Mouse (Mus musculus): ENCODE results near the gene Gpn1. TPM values are rescaled to one million over a fixed set of nuclear protein-coding genes. Genes with fewer than 3 reads are reported as not detected.
"Not testable (repeated sequence)": the region's sequence is repeated elsewhere in the genome, so short reads cannot be mapped to it uniquely, and the experiment has no call there.

Gene Gpn1
- total RNA-seq (2021), result 10 to 100 TPM; 29.7 to 30.4 TPM
- long read RNA-seq, experiment 1, transcript Gpn1-201 (14 exons, 3,144 nt), result major isoform, 56 of 77 reads
- long read RNA-seq, experiment 1, partial matches to known transcripts, result 2 of 77 reads
- long read RNA-seq, experiment 1, other reads (novel, unspliced or antisense), result 19 of 77 reads
- long read RNA-seq, experiment 2, transcript Gpn1-201 (14 exons, 3,144 nt), result major isoform, 77 of 106 reads
- long read RNA-seq, experiment 2, partial matches to known transcripts, result 1 of 106 reads
- long read RNA-seq, experiment 2, other reads (novel, unspliced or antisense), result 28 of 106 reads

DNA sequence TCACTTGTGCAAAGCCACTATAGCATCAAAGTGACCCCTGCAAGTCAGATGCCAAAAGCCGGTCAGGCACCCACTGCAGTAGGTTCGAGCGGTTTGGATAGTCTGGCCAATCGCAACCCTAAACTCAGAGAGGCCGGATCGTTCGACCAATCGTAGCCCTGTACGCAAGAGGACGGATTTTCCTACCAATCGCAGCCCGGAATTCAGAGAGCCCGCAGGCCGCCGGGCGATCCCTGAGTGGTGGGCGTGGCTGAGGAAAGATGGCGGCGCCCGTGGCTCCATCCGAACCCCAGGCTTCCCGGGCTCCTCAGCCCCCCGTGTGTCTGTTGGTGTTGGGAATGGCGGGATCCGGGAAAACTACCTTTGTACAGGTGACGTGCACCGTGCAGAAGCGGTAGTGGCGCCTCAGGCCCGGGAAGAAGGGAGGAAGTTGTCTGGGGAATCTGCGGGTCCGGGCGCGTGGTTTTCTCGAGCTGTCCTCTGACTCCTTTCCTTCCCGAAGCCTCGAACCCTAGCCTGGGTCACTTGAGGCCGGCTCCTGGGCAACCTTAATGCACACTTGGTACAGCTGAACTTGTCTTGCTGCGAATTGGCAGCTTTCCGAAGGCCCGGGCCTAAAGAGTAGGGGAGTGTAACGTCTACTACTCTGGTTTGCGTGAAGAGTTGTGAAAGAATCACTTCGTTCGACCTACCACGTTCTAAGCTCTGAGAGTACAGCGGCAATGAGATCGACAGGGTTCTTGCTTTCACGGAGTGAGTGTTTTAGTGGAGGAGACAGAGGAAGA, at the start of gene Gpn1:
TSS of gene Gpn1 (plus strand) at position 229 of the 785 bp plus-strand sequence.
- peak; percentile 85 to 94 for DNase-seq (ENCODE audit: low spot score in 2 of 2)

GRCm38 (mm10) chr5:31451336-31451735, 43.2 kb upstream of the Gpn1 start:
- DNase-seq (ENCODE audit: low spot score in 2 of 2), result no peak

GRCm38 (mm10) chr5:31451878-31452561, 42.5 kb upstream of the Gpn1 start, which contains the start of gene Zfp512:
Gene Zfp512 (plus strand): TSS chr5:31452431.
- DNase-seq (ENCODE audit: low spot score in 2 of 2), result peak; percentile 85 to 94

GRCm38 (mm10) chr5:31452562-31452878, 42.0 kb upstream of the Gpn1 start:
- DNase-seq (ENCODE audit: low spot score in 2 of 2), result no peak

- DNase-seq (ENCODE audit: low spot score in 2 of 2), result no peak
These were observed 41.6 kb upstream of the Gpn1 start for GRCm38 (mm10) chr5:31452886-31453410.

GRCm38 (mm10) chr5:31467798-31468197, 26.7 kb upstream of the Gpn1 start:
- DNase-seq (ENCODE audit: low spot score in 2 of 2), result no peak

GRCm38 (mm10) chr5:31469711-31470110, 24.8 kb upstream of the Gpn1 start:
- no peak for DNase-seq (ENCODE audit: low spot score in 2 of 2)

DNA sequence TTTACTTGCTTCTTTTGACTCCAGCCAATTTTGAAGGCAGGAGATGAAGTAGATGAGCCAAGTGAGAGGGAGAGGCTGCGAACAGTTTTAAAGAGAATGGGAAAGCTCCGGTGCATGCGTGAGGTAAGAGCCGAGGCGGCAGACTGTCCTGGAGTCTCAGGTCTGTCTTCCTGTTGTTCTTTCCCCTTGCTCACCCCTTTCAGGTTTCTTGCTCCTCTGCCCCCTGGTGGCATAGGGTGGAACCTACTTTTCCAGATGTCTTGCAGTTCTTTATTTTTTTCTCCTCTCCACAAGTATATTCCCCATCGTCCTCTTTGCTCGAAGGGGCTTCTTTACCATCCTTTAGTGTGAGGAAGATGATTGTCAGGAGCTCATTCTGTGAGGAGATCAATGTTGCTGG, 24.2 kb upstream of the Gpn1 start:
- DNase-seq (ENCODE audit: low spot score in 2 of 2), result peak in 1 of 2 experiments; percentile 31

DNA sequence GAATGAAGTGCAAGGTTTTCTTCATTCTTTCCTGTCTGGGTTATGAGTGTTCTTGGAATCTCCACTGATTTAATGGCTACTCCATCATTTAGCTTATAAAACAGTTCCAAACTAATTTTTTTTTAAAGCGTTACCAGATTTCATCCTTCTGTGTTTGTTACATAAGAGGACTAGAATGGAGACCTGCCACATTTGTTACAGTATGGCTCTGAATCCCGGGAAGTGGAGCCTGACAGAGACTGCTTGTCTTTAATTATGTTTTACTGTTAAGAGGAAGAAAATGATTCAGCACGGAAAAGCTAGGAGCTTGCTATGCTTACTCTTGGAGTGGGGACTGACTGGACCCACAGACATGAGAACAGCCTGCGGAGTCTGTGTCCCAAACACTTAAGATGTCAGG, 14.0 kb upstream of the Gpn1 start:
- DNase-seq (ENCODE audit: low spot score in 2 of 2), result peak in 1 of 2 experiments; percentile 48

DNA sequence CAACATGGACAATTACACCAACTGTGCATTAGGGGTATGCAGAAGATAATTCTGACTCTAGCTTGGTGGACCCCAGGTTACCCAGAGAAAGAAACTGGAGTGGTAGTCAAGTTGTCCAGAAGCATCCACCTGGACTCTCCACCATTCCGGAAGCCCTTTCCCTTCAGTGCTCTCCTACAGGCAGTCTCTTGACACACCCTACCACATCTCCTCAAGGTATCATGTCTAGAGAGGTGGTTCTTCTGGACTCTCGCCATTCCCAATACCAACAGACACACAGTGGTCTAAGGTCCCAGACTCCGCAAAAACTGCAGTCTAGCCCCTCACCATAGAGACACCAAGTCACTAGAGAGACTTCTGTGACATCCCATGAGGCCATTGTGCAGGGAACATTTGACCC, 9.1 kb upstream of the Gpn1 start, which contains the start of gene 4930548H24Rik:
TSS of gene 4930548H24Rik (plus strand) at position 301 of the 400 bp plus-strand sequence.
- no peak for DNase-seq (ENCODE audit: low spot score in 2 of 2)

GRCm38 (mm10) chr5:31487889-31488288, 6.7 kb upstream of the Gpn1 start:
- DNase-seq (ENCODE audit: low spot score in 2 of 2), result no peak

DNA sequence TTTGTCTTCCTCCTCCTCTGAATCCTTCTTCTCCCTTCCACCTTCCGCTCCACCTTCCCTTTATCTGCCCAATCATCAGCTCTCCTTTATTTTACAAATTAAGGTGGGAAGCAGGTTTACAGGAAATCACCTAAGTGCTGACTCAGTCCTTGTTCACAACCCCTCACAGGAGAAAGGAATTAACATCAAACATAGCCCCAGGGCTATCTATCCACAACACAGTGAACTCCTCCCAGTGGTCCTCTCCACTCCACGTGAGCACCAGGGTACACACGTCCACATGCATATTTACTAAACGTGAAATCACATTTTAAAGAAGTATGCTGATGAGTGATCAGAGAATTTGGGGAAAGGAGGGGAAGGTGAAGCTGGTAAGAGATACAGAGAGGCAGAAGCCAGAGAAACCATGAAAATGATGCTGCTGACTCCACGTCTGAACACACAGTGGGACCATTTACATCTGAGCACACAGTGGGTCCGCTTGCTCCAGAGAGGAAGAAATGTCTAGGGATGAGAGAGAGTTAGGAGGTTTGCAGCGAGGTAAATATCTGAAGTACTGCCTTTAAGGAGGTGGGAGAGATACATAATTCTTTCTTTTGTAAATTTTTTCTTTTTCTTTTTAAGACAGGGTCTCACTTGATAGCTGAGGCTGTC, 5.3 kb upstream of the Gpn1 start:
- no peak for DNase-seq (ENCODE audit: low spot score in 2 of 2)

- no peak for DNase-seq (ENCODE audit: low spot score in 2 of 2)
These were observed 2.5 kb upstream of the Gpn1 start for GRCm38 (mm10) chr5:31492031-31492430.

DNA sequence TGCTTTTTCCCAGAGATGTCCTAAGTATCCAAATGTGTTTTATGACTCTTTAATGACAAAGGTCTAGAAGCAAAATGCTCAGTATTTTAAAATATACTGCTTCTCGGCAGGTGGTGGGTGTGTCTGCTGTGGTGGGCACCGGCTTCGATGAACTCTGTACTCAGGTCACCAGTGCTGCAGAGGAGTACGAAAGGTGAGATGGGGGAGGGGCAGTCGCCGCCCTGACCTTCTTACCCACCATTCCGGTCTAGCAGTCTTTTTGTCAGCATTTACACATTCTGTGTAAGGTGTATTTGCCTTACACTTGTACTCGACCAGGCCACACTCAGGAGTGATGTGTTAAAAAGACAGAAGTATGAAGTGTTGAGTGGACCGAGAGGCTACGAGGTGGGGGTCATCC, 10.3 kb downstream of the Gpn1 start:
- no peak for DNase-seq (ENCODE audit: low spot score in 2 of 2)

- DNase-seq (ENCODE audit: low spot score in 2 of 2), result no peak
These were observed 17.9 kb downstream of the Gpn1 start for GRCm38 (mm10) chr5:31512481-31512880.

DNA sequence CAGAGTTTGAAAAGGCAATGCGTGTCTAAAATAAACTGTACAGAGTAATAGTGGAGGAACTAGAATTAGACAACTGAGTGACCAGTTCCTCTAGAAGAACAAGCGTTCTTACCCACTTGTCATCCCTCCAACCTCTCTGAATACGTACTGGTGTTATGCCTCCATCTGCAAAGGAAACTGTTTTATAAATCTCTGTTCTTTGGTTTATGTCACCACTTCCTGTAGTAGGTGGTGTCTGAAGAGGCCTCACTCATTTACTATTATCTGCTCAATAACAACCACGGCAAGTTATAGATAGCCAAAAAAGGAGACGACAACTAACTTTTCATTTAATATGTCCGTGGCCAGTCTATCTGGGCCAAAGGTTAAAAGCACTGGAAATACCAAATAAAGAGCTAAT, 26.0 kb downstream of the Gpn1 start:
- DNase-seq (ENCODE audit: low spot score in 2 of 2), result no peak

DNA sequence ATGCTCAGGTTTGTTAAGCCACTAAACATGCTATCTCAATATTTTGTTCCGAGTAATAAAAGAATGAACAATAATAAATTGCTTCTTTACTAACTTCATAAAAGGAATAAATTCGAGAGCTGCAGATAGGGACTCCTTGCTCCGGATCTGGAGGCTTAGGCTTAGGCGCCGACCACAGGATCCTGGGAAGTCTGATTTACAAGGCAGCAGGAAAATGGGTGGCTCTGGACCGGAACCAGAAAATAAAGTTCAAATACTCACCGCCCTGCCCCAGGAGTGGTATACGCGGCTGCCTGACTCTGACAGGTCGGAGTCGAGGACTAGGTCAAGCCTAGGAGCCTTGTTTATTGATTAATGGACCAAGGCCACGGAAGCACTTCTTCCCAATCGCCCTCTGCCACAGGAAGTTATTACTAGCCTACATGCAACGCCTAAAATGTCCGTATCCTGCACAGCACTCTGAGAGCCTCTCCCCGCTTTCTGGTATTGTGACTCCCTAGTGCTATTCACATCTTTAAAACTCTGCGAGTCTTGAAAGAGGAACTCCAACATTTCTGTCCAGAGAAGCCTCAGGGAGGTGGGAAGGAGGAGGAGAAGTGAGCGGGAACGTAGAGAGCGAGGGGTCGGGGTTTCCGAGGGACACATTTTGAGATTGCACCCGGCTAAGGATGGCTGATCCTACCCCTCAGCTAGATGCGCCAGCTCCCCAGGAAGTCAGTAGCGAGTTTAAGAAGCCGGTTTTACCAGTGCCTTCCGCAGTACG, 32.0 kb downstream of the Gpn1 start, which contains the start of gene Slc4a1ap:
TSS of gene Slc4a1ap (plus strand) at position 642 of the 763 bp plus-strand sequence.
- DNase-seq (ENCODE audit: low spot score in 2 of 2), result peak; percentile 81 to 88

- DNase-seq (ENCODE audit: low spot score in 2 of 2), result no peak
These were observed 32.7 kb downstream of the Gpn1 start for GRCm38 (mm10) chr5:31527117-31527680.

- DNase-seq (ENCODE audit: low spot score in 2 of 2), result not testable (repeated sequence)
These were observed 33.2 kb downstream of the Gpn1 start, which contains the start of gene Supt7l for GRCm38 (mm10) chr5:31527707-31528106. Gene Supt7l (minus strand): TSS chr5:31527807.

- DNase-seq (ENCODE audit: low spot score in 2 of 2), result no peak
These were observed 34.0 kb downstream of the Gpn1 start for GRCm38 (mm10) chr5:31528560-31528959.
